Mouse (Mus musculus) spleen, postnatal 10 days (tissue): ENCODE measurements around the gene Nudt19.
"Not testable (repeated sequence)": the region's sequence is repeated elsewhere in the genome, so short reads cannot be mapped to it uniquely, and the experiment has no call there.

Source experiments
- DNase-seq, 2 experiments: peaks; one replicate each; pipeline ENCODE4 v3.0.0; 2021 to 2022; ENCODE audit warnings: low spot score in 2 of 2

The Nudt19 gene

GRCm38 (mm10) chr7:35556205-35556603 lies at the start of gene Nudt19:
Gene Nudt19 (minus strand): TSS chr7:35556304.
- DNase-seq = no peak

GRCm38 (mm10) chr7:35602766-35603165 lies 46.7 kb upstream of the Nudt19 start:
- DNase-seq = no peak

GRCm38 (mm10) chr7:35601106-35601505 lies 45.0 kb upstream of the Nudt19 start:
- no peak for DNase-seq

- no peak for DNase-seq
These were observed 43.9 kb upstream of the Nudt19 start for GRCm38 (mm10) chr7:35600031-35600430.

- no peak for DNase-seq
These were observed 43.4 kb upstream of the Nudt19 start for GRCm38 (mm10) chr7:35599492-35599891.

DNA sequence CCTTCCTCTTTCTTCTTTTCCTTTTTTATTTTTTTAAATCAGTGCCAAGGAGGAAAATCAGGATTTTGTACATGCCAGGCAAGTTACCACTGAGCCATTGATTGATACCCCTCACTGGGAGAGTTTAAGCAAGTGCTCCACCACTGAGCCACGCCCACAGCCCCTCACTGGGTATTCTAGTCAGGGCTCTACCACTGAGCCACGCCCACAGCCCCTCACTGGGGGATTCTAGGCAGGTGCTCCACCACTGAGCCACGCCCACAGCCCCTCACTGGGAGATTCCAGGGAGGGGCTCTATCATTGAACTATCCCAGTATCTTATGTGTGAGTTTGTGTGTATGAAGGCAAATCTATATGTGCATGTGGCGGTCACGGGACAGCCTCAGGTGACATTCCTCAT lies 38.2 kb upstream of the Nudt19 start:
- DNase-seq = no peak

GRCm38 (mm10) chr7:35590731-35591191 lies 34.7 kb upstream of the Nudt19 start:
- DNase-seq = no peak

DNA sequence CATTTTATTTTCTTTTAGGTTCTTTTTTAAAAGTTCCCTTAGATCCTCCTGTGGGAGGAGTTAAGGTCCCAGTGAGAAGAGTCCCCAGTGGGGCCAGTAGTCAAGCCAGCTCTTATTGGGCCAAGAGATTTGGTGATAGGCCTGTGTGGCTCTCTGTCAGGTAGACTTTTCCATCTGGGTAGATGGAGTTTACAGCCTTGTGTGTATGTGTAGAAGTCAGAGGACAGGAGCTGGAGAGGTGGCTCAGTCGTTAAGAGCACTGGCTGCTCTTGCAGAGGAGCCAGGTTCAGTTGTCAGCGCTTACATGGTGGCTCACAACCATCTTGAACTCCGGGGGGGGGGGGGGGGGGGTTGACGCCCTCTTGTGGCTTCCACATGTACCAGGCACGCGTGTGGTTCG lies 33.4 kb upstream of the Nudt19 start:
- no peak for DNase-seq

DNA sequence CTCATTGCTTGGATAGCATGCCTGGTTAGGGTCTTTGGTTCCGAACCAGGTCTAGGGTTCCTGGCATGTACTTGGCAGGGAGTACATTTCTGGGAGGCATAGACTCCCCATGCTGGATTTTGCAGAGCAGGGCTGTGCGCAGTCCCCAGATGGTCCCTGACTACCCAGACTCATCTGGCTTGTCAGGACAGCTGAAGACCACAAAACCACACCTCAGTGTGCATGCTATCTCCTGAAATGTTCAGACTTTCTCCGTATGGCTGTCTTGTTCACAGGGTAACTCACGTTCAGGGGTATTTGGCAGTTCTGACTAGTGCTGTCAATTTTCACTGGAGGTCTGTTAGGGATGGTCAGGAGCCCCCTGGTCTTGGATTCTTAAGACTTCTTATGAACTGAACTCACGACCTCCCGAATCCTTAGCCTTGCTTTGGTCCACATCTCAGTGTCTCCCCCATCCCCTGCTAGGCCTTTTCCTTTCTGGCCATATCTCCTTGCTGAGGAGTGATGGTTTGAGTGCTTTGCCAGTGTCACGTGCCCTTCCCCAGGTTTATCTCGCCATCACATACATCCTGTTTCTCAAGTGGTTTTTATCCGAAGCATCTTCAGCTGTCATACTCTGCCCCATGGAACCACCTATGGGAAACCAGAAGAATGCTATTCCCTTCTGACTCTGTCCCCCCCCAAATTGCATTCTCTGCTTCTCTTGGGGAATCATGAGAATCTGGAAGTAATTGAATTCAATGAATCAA lies 32.8 kb upstream of the Nudt19 start:
- no peak for DNase-seq

- DNase-seq = no peak
These were observed 31.6 kb upstream of the Nudt19 start for GRCm38 (mm10) chr7:35587728-35588127.

DNA sequence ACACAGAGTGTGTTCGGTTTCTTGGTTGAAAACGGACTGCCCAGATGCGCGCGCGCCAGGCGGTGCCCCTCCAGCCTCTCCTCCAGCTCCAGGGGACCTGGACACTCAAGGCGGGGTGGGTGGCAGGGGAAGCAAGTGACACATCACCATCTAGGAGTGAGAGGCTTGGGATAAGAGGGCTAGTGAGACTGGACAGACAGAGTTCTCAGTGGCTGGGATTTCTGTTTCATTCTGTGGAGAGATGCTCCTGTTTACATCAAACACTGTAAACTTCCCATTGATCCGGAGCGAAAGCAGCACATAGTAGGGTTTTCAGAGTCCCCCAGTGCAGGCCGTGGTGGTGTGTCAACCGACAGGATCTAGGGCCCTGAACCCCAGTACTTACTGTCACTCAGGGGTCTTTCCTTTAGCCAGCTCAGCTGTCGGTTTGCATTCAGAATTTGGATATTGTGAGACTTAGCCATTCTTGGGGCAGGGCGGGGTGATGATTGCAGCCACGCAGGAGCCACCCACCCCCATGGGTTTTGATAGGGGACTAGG lies 30.9 kb upstream of the Nudt19 start:
- peak in 1 of 2 experiments; percentile 35 for DNase-seq

GRCm38 (mm10) chr7:35586055-35586905 lies 30.2 kb upstream of the Nudt19 start, which contains the start of gene Ankrd27:
Gene Ankrd27 (plus strand): TSS chr7:35586244.
- DNase-seq = peak; percentile 92 to 93

DNA sequence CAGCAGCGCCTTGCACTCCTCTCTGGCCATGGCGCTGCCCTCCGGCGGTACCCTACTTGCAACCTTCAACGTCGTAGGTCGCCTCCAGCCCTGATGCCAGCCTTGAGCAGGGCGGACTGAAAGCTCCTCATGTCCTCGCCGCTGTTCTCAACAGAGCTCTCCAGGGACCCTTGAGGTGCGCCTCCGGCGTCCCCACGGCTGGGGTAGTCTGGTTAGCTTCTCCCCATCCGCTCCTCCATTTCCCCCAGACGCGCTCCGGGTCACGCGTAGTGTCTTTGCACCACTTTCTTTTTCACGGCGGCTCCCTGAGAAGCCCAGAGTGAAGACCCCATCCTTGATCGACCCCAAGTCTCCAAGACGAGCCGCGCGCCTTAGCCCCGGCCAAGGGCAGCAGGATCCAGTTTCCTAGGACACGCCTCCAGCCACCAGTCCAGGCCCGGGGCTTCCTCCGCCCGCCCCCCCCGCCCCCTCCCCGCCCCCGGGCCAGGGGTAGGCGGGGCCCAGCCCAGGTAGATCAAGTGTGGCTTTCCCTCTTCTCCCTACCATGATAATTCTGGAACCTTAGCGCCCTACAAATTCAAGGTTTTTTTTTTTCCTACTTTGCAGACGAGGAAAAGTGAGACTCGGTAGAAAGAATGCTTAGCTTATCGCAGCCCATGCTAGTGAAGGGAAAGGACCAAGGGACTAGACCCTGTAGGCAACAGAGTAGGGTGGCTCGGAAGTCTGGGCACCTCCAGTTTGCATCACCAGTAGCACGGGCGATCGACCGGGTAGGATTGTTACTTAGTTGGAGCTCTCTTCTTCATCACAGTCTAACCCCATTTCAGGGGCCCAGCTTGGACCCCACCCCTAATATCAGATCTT lies 29.3 kb upstream of the Nudt19 start, which contains the start of gene Rgs9bp:
Gene Rgs9bp, minus strand, starts transcription at position 392 of the 864 bp plus-strand sequence.
- peak; percentile 51 to 55 for DNase-seq

DNA sequence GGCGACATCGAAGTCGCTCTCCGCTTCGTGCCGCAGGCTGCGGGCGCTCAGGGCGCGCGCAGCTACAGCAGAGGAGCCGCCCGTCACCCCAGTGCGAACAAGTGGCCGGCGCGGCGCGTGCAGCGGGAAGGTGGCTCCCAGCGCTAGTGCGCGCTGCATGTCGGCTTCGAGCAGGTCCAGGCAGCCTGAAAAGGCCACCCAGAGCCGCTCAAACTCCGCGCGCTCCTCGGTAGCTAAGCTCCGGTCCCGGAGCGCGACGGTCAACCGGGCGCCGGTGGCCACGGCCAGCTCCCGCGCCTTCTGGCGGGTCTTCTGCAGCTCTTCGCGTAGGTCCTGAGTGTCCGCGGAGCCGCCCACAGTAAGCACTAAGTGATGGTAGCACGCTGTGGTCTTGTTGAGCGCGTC lies 28.7 kb upstream of the Nudt19 start:
- DNase-seq = peak; percentile 57 to 65

DNA sequence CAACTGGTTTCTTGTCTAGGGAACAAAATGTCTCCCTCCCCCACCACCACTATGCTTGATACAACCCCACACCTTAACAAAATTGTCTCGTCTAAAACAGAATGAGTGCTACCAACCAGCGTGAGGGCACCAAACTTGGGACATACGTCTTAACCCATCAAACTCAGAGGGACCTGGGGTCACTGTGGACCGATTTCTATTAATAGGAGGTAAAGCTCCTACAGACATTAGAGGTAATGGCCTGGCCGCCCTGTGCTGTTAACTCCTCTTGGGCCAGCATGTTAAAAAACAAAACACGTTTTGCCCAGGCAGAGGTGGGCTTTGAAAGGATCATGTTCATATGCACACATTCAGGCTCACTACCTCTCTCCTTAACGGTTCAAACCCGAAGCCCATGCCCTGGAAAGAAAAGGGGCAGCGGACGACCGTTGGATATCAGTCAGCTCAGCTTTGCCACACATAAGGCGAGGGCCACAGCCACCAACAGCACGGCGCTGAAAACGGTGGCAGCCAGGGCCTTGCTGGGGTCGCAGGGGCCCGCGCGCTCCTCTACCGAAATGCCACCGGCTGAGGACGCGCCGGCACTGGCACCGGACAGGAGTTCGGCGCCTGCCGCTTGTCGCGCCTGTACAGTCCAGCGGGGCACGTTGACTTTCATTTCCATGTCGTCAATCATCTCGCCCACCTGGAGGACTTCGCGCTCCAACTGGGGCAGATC lies 28.1 kb upstream of the Nudt19 start:
- DNase-seq = no peak

- DNase-seq = no peak
These were observed 27.4 kb upstream of the Nudt19 start for GRCm38 (mm10) chr7:35583476-35584025.

DNA sequence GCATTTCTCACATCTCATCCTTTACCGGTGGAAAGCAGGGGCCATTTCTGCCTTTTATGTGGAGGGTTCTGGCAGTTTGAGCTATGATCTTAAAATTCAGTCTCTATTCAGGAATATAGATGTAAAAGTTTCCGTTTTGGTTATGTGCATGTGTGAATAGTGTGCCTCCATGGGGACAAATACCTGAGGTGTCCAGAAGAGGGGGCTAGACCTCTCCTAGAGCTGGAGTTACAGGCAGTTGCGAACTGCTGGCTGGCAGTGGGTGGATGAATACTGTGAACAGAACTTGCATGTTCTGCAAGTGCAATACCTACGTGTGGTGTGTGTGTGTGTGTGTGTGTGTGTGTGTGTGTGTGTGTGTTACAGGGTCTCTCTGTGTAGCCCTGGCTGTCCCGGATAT lies 26.6 kb upstream of the Nudt19 start:
- peak in 1 of 2 experiments; percentile 48 for DNase-seq

- DNase-seq = peak in 1 of 2 experiments; percentile 81
These were observed 23.7 kb upstream of the Nudt19 start for GRCm38 (mm10) chr7:35579849-35580248.

- not testable (repeated sequence) for DNase-seq
These were observed 14.8 kb upstream of the Nudt19 start for GRCm38 (mm10) chr7:35570883-35571282.

GRCm38 (mm10) chr7:35569724-35570123 lies 13.6 kb upstream of the Nudt19 start:
- DNase-seq = peak in 1 of 2 experiments; percentile 30
